Mouse (Mus musculus) bone marrow macrophage, adult 2 months (primary cell): Measurements from ENCODE around the gene Ccdc63.

Source experiments
- CTCF ChIP-seq: IDR thresholded peaks from 2 replicates; pipeline ENCODE4 v1.5.1; 2012; ENCODE audit warnings: low read depth, mild to moderate bottlenecking, low read length, moderate library complexity
- POLR2A ChIP-seq: IDR thresholded peaks from 2 replicates; pipeline ENCODE4 v1.6.1; 2012; ENCODE audit warnings: mild to moderate bottlenecking, low read depth, low read length, borderline replicate concordance

- no peak for TF ChIP-seq CTCF
- TF ChIP-seq POLR2A, result no peak
Measured at GRCm38 (mm10) chr5:122140723-122141122, at the start of gene Ccdc63.
